Mouse (Mus musculus) embryonic facial prominence, embryonic 11.5 days (tissue): Measurements from ENCODE around the gene Arntl2. TPM values are rescaled to one million over a fixed set of nuclear protein-coding genes. Genes with fewer than 3 reads are reported as not detected.

ENCODE experiments used
- ATAC-seq: fragments of 200-750 bp; cut with Nextera tagmentation; replicated peaks from 2 replicates; pipeline ENCODE4 v1.8.0; 2017; ENCODE audit warnings: low read depth; ENCODE audit not compliant: insufficient number of reproducible peaks, low FRiP score, low TSS enrichment
- DNase-seq: peaks from one replicate; pipeline ENCODE4 v3.0.0-alpha.2; 2015; ENCODE audit warnings: low spot score
- H3K27ac ChIP-seq: fragments of 300-500 bp; sonication (generic); replicated peaks from 2 replicates; pipeline ENCODE4 v1.5.1; 2014; ENCODE audit warnings: mild to moderate bottlenecking, low read depth, low read length, control low read depth
- H3K27me3 ChIP-seq: fragments of 300-500 bp; sonication (generic); 2 replicates; pipeline ENCODE4 v1.6.1; 2014; ENCODE audit warnings: mild to moderate bottlenecking, low read length, moderate library complexity, mixed read lengths; ENCODE audit not compliant: control insufficient read depth, insufficient read depth
- H3K36me3 ChIP-seq: fragments of 300-500 bp; sonication (generic); replicated peaks from 2 replicates; pipeline ENCODE4 v1.6.1; 2014; ENCODE audit warnings: low read depth, mild to moderate bottlenecking, low read length, moderate library complexity, mixed read lengths; ENCODE audit not compliant: control insufficient read depth, insufficient read depth
- H3K4me1 ChIP-seq: fragments of 300-500 bp; sonication (generic); 2 replicates; pipeline ENCODE4 v1.6.1; 2014; ENCODE audit warnings: low read length, mixed read lengths; ENCODE audit not compliant: control insufficient read depth, insufficient read depth
- H3K4me2 ChIP-seq: fragments of 300-500 bp; sonication (generic); 2 replicates; pipeline ENCODE4 v1.6.1; 2014; ENCODE audit warnings: low read depth, mild to moderate bottlenecking, control low read depth, low read length, moderate library complexity
- H3K4me3 ChIP-seq: fragments of 300-500 bp; sonication (generic); 2 replicates; pipeline ENCODE4 v1.5.1; 2014; ENCODE audit warnings: low read depth, low read length, control low read depth
- H3K9ac ChIP-seq: fragments of 300-500 bp; sonication (generic); replicated peaks from 2 replicates; pipeline ENCODE4 v1.6.1; 2014; ENCODE audit warnings: mild to moderate bottlenecking, control low read depth, low read length
- H3K9me3 ChIP-seq: fragments of 300-500 bp; sonication (generic); replicated peaks from 2 replicates; pipeline ENCODE4 v1.6.1; 2016; ENCODE audit warnings: mild to moderate bottlenecking, low read length, inconsistent platforms, mixed read lengths; ENCODE audit not compliant: control insufficient read depth
- WGBS: fragments of 180-500 bp; shearing (Covaris S2); extraction: QIAGEN DNeasy Blood & Tissue Kit; methylation state at CpG from one replicate; pipeline ENCODE4 v1.1.7; 2014; 5-methylcytosine and 5-hydroxymethylcytosine counted together
- polyA plus RNA-seq: library from polyadenylated mRNA; unstranded; fragments of >200 nt; fragmentation: Nextera tagmentation; extraction: Ambion mirVana; gene quantifications from 2 replicates; pipeline ENCODE4 v1.2.1, GENCODE M21; 2014

The Arntl2 gene
- polyA plus RNA-seq, 1 experiment from 2014 or later, result 2.7 TPM

DNA sequence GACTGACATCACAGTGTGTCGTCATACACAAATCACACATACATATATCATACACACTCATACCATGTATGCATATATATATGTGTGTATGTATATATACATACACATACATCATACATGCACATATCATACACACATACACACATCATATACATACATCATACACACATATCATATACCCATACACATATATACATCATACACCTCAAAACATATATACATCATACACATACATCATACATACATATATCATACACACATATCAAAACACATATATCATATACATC, 29.6 kb downstream of the Arntl2 start:
- Histone ChIP-seq H3K36me3 (no peaks in the 10 kb centered on the region), H3K9ac (no peak overlapping the region), H3K4me3 (no peak overlapping the region), H3K27me3 (no peaks in the 10 kb centered on the region), H3K9me3 (no peaks in the 10 kb centered on the region), H3K4me1 (no peaks in the 10 kb centered on the region), H3K4me2 (no peak overlapping the region), H3K27ac (no peak overlapping the region)
- DNase-seq, result no peak
- peak; percentile 54 for ATAC-seq
- WGBS, result 72% methylated on average over 1 of the region's 1 CpGs

DNA sequence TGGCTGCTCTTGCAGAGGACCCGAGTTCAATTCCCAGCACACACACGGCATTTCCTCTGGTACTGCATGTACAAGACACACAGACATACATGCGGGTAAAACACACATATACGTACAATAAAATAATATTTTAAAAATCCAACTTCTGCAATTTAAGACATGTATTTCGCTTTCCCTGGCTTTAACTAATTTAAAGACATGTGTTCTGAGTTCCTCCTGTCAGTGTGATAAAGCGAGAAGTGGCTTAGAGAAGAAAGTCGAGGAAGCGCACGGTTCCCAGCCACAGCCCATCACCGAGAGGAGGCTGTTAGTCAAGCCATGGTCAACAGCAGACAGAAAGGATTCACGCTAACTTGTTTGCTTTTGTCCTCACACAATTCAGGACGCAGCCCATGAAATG, 35.5 kb downstream of the Arntl2 start:
- 90% methylated on average over 12 of the region's 12 CpGs for WGBS

DNA sequence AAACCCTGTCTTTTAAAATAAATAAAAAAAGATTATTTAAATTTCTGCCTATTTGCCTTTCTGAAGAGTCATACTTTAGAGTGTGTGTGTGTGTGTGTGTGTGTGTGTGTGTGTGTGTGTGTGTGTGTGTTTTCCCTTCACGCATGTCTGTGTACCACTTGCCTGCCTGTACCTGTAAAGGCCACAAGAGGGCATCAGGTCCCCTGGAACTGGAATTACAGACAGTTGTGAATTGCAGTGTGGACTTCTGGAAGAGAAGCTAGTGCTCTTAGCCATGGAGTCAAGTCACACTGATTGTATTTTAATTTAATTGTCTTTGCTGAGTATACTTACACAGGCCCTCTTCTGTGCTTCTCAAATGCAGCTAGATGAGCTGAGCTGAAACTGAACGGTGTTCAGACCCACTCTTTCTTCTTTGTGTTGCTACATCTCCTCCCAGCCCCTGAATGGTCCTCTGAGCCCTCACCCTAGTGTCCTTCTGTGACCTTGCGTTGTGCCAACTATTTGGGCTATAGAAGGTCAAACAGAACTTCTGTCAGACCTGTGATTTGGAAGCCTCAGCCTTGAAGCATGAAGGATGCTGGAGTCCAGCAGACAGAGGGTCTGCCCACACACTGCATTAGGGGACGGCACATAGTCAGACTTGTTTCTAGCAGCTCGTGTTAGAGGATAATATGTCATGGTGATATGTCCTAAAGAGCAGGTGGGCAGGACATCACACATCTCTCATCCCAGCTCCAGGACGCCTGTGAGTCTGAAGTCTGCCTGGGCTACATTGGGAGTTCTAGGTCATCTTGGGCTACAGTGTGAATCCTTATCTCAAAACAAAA, 37.8 kb downstream of the Arntl2 start:
- DNase-seq (peak; percentile 79), ATAC-seq (0 out of 2 replicates have a peak, but pooled peaks have one; percentile 44)
- WGBS, result 73% methylated on average over 6 of the region's 6 CpGs
- no peak overlapping the region for H3K4me2 ChIP-seq
- H3K27ac ChIP-seq, result no peak overlapping the region
- no peak overlapping the region for H3K4me3 ChIP-seq
- H3K9ac ChIP-seq, result no peak overlapping the region
- no peaks in the 10 kb centered on the region for H3K27me3 ChIP-seq
- H3K4me1 ChIP-seq, result no peaks in the 10 kb centered on the region
- no peaks in the 10 kb centered on the region for H3K36me3 ChIP-seq
- H3K9me3 ChIP-seq, result no peaks in the 10 kb centered on the region

More for the DNA sequence above, 35.5 kb downstream of the Arntl2 start:
- H3K4me2 ChIP-seq, result no peak overlapping the region
- no peaks in the 10 kb centered on the region for H3K27me3 ChIP-seq
- no peaks in the 10 kb centered on the region for H3K9me3 ChIP-seq
- ATAC-seq (no peak), DNase-seq (no peak)
- H3K27ac ChIP-seq, result no peak overlapping the region
- H3K9ac ChIP-seq, result no peak overlapping the region
- H3K4me1 ChIP-seq, result no peaks in the 10 kb centered on the region
- H3K4me3 ChIP-seq, result no peak overlapping the region
- no peaks in the 10 kb centered on the region for H3K36me3 ChIP-seq

GRCm38 (mm10) chr6:146834342-146834741, 38.5 kb downstream of the Arntl2 start:
- H3K4me2 ChIP-seq, result no peak overlapping the region
- H3K27ac ChIP-seq, result no peak overlapping the region
- no peaks in the 10 kb centered on the region for H3K36me3 ChIP-seq
- no peaks in the 10 kb centered on the region for H3K9me3 ChIP-seq
- WGBS, result 85% methylated on average over 3 of the region's 3 CpGs
- H3K4me1 ChIP-seq, result no peaks in the 10 kb centered on the region
- H3K27me3 ChIP-seq, result no peaks in the 10 kb centered on the region
- H3K4me3 ChIP-seq, result no peak overlapping the region
- H3K9ac ChIP-seq, result no peak overlapping the region
- DNase-seq, result no peak
- ATAC-seq, result no peak

DNA sequence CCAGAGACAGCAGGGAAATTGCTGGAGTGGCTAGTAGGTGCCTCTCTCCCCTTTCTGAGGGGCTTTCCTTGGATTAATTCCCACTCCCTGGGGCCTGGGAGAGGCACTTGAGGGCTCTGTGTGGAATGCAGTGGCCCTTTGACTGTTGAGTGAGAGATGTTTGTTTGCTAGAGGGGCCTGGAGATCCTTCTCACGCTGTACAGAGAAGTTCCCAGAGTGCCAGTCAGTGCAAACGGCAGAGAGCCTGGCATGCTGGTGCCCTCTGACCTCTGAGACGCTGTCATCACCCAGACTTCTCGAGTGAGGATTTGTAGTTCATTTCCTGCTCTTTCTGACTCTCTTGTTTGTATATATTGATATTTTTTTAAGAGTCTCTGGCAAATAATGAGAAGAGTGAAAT, 39.9 kb downstream of the Arntl2 start:
- Histone ChIP-seq H3K27ac (no peak overlapping the region), H3K4me1 (no peaks in the 10 kb centered on the region), H3K9me3 (no peaks in the 10 kb centered on the region), H3K4me2 (no peak overlapping the region), H3K36me3 (no peaks in the 10 kb centered on the region), H3K4me3 (no peak overlapping the region), H3K9ac (no peak overlapping the region), H3K27me3 (no peaks in the 10 kb centered on the region)
- 11% methylated on average over 4 of the region's 4 CpGs for WGBS
- DNase-seq (no peak), ATAC-seq (no peak)

DNA sequence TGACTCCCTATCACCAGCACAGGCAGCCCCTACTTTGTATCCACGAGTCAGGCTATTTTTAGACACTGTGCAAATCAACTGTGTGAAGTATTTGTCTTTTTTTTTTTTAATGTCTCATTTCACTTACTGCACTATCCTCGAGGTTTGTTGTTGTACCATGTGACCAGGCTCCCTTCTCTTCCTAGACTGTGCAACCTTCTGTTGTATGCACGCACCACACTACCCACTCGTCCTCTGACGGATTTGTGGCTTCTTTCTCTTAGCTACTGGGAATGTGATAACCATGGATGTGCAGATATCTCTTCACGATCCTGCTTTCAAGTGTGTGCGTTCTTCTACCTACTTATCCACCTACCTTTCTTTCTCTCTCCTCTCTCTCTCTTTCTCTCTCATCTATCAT, 41.5 kb downstream of the Arntl2 start:
- no peak for DNase-seq
- no peak for ATAC-seq
- Histone ChIP-seq H3K27ac (no peak overlapping the region), H3K9ac (no peak overlapping the region), H3K4me1 (no peaks in the 10 kb centered on the region), H3K27me3 (no peaks in the 10 kb centered on the region), H3K4me3 (no peak overlapping the region), H3K4me2 (no peak overlapping the region), H3K36me3 (no peaks in the 10 kb centered on the region), H3K9me3 (no peaks in the 10 kb centered on the region)
- WGBS, result 83% methylated on average over 7 of the region's 7 CpGs

- Histone ChIP-seq H3K4me1 (no peaks in the 10 kb centered on the region), H3K27me3 (no peaks in the 10 kb centered on the region), H3K27ac (no peak overlapping the region), H3K36me3 (no peaks in the 10 kb centered on the region), H3K4me3 (no peak overlapping the region), H3K9ac (no peak overlapping the region), H3K4me2 (no peak overlapping the region), H3K9me3 (no peaks in the 10 kb centered on the region)
- DNase-seq (no peak), ATAC-seq (no peak)
- WGBS, result 95% methylated on average over 5 of the region's 5 CpGs
Observed at GRCm38 (mm10) chr6:146838366-146838765, 42.5 kb downstream of the Arntl2 start.

- 88% methylated on average over 4 of the region's 4 CpGs for WGBS
- H3K9me3 ChIP-seq, result no peaks in the 10 kb centered on the region
- H3K9ac ChIP-seq, result no peak overlapping the region
- no peak for DNase-seq
- no peak overlapping the region for H3K27ac ChIP-seq
- H3K36me3 ChIP-seq, result no peaks in the 10 kb centered on the region
- no peaks in the 10 kb centered on the region for H3K4me1 ChIP-seq
- no peak for ATAC-seq
- no peak overlapping the region for H3K4me2 ChIP-seq
- no peaks in the 10 kb centered on the region for H3K27me3 ChIP-seq
- H3K4me3 ChIP-seq, result no peak overlapping the region
Observed at GRCm38 (mm10) chr6:146838863-146839262, 43.0 kb downstream of the Arntl2 start.
